Mouse (Mus musculus): Measurements from ENCODE around the gene Itih2. TPM values are rescaled to one million over a fixed set of nuclear protein-coding genes. Genes with fewer than 3 reads are reported as not detected.
A peak's percentile ranks its signal among the peaks of the same experiment; 100 is the strongest.

The Itih2 gene
- total and polyA plus RNA-seq, 2 experiments, result 409 to 677 TPM

DNA sequence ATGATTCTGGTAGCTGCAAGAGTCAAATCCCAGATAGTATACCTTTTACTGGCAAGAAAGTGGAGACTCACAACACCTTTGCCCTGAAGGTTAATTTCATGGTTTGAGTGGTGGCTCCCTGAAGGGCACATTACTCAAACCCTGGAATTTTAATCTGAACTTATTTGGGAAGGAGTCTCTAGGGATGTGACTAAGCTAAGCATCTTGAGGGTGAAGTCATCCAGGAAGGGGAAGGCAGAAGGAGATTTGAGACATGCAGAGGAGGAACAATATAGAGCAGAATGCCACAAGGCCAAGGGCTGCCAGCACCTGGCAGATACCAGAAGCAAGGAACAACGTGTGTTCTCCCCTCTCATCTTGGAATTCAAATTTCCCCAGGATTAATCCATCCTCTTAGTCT is 12.4 kb downstream of the Itih2 start:
- H3K9ac ChIP-seq (ENCODE audit: low read depth, low read length), result no peak overlapping the region
- no peaks in the 10 kb centered on the region for H3K27me3 ChIP-seq (ENCODE audit: control insufficient read depth, insufficient read depth, low read length)
- H3K36me3 ChIP-seq (ENCODE audit: control insufficient read depth, insufficient read depth, low read length), result peaks cover 86% of the 10 kb centered on the region
- no peak for TF ChIP-seq CTCF (IDR thresholded peaks at IDR 0.05; ENCODE audit: low read depth, low read length)
- TF ChIP-seq POLR2A (IDR thresholded peaks at IDR 0.05; ENCODE audit: extremely low read depth, insufficient read depth, low read length), result no peak
- peaks cover 2% of the 10 kb centered on the region; the same call in 1 of the 2 replicates for H3K4me1 ChIP-seq (ENCODE audit: control insufficient read depth, insufficient read depth, low read length)
- WGBS, result 55% methylated on average over 1 of the region's 1 CpGs
- H3K79me2 ChIP-seq (ENCODE audit: control insufficient read depth, insufficient read depth, low read length), result peaks cover 3% of the 10 kb centered on the region
- no peak overlapping the region for H3K27ac ChIP-seq (replicated peaks; ENCODE audit: insufficient read depth, low read depth, low read length)
- no peak overlapping the region for H3K4me3 ChIP-seq (ENCODE audit: insufficient read depth, low read depth, low read length)
- no peak for DNase-seq (ENCODE audit: extremely low read depth, low read depth, low spot score)

DNA sequence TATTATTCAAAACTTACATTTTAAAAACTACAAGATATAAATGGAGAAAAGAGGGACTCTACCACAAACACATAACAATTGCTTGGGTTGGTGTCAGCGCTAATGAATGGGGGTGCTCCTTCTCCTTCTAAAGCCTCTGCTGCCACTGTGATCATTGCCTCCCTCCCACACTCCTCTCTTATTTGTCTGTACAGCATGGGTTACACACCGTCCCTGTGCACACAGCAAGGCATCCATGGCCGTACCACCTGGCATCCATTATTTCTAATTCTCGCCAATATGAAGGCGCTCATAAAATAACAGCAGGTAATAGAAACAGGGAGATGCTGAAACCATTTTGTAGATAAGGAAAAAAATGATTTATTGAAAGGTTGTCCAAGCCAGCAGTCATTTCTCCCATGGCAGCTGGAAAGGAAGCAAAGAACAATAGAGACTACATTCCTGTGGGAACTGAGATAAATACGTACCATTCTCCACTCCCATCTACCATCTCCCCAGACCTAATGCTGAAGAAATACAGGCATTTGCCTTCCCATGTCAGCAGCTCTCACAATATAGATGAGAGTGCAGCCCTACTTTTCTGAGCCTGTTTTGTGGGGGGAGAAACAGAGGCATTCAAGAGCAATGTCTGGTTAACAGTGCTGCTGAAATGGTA is 22.5 kb downstream of the Itih2 start:
- no peaks in the 10 kb centered on the region for H3K4me1 ChIP-seq (ENCODE audit: control insufficient read depth, insufficient read depth, low read length)
- no peak overlapping the region for H3K27ac ChIP-seq (replicated peaks; ENCODE audit: insufficient read depth, low read depth, low read length)
- H3K4me3 ChIP-seq (ENCODE audit: insufficient read depth, low read depth, low read length), result no peak overlapping the region
- DNase-seq (ENCODE audit: extremely low read depth, low read depth, low spot score), result no peak
- no peaks in the 10 kb centered on the region; the same call in 1 of the 2 replicates for H3K79me2 ChIP-seq (ENCODE audit: control insufficient read depth, insufficient read depth, low read length)
- H3K27me3 ChIP-seq (ENCODE audit: control insufficient read depth, insufficient read depth, low read length), result no peaks in the 10 kb centered on the region
- TF ChIP-seq POLR2A (IDR thresholded peaks at IDR 0.05; ENCODE audit: extremely low read depth, insufficient read depth, low read length) (no peak), CTCF (IDR thresholded peaks at IDR 0.05; ENCODE audit: low read depth, low read length) (no peak)
- peaks cover 66% of the 10 kb centered on the region for H3K36me3 ChIP-seq (ENCODE audit: control insufficient read depth, insufficient read depth, low read length)
- H3K9ac ChIP-seq (ENCODE audit: low read depth, low read length), result no peak overlapping the region
- WGBS, result 79% methylated on average over 6 of the region's 6 CpGs

DNA sequence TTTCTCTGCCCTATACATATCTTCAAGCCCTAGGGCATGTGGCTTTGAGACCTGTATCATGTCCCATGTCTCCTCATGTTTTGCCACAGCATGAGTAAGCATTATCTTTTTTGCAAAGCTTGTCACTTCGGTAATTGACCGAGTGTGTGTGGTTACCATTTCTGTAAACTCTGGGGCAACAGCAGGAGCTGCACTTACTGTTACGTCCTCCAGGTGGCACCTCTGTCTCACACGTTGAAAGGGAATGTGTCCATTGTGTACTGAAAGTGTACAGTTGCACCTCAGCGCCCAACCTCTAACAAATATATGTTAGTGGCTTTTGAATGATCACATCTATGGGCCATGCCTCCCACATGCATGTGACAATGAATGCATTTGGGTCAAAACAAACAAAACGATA is 30.0 kb downstream of the Itih2 start:
- Histone ChIP-seq H3K27me3 (ENCODE audit: control insufficient read depth, insufficient read depth, low read length) (no peaks in the 10 kb centered on the region), H3K4me1 (ENCODE audit: control insufficient read depth, insufficient read depth, low read length) (peaks cover 9% of the 10 kb centered on the region), H3K27ac (replicated peaks; ENCODE audit: insufficient read depth, low read depth, low read length) (no peak overlapping the region), H3K9ac (ENCODE audit: low read depth, low read length) (no peak overlapping the region), H3K79me2 (ENCODE audit: control insufficient read depth, insufficient read depth, low read length) (no peaks in the 10 kb centered on the region), H3K36me3 (ENCODE audit: control insufficient read depth, insufficient read depth, low read length) (peaks cover 81% of the 10 kb centered on the region), H3K4me3 (ENCODE audit: insufficient read depth, low read depth, low read length) (no peak overlapping the region)
- TF ChIP-seq CTCF (IDR thresholded peaks at IDR 0.05; ENCODE audit: low read depth, low read length) (peak; percentile 74), POLR2A (IDR thresholded peaks at IDR 0.05; ENCODE audit: extremely low read depth, insufficient read depth, low read length) (no peak)
- WGBS, result 11% methylated on average over 6 of the region's 6 CpGs
- DNase-seq (ENCODE audit: extremely low read depth, low read depth, low spot score), result peak; percentile 63

DNA sequence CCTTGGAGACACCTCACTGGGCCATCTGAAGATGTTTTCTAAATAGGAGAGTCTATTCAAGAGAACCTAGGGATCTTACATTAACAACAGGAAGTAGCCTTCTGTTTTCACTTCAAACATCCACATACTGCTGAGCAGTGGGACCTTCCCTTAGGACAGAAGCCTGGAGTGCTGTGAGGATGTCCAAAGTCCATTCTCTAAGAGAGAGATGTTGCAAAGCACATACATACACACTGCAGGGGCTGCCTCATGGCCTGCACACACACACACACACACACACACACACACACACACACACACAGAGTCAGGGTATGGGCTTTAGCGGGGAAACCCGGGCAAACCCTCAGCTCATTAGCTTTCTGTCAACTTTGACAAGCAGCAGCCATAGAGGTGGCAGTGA is 30.7 kb downstream of the Itih2 start:
- Histone ChIP-seq H3K9ac (ENCODE audit: low read depth, low read length) (no peak overlapping the region), H3K36me3 (ENCODE audit: control insufficient read depth, insufficient read depth, low read length) (peaks cover 80% of the 10 kb centered on the region), H3K27ac (replicated peaks; ENCODE audit: insufficient read depth, low read depth, low read length) (0 out of 2 replicates have a peak overlapping the region, but pooled peaks have one; percentile 5), H3K27me3 (ENCODE audit: control insufficient read depth, insufficient read depth, low read length) (no peaks in the 10 kb centered on the region), H3K4me1 (ENCODE audit: control insufficient read depth, insufficient read depth, low read length) (peaks cover 13% of the 10 kb centered on the region), H3K79me2 (ENCODE audit: control insufficient read depth, insufficient read depth, low read length) (no peaks in the 10 kb centered on the region), H3K4me3 (ENCODE audit: insufficient read depth, low read depth, low read length) (no peak overlapping the region)
- TF ChIP-seq CTCF (IDR thresholded peaks at IDR 0.05; ENCODE audit: low read depth, low read length), result no peak
- DNase-seq (ENCODE audit: extremely low read depth, low read depth, low spot score), result no peak
- WGBS, result 58% methylated on average over 2 of the region's 2 CpGs

DNA sequence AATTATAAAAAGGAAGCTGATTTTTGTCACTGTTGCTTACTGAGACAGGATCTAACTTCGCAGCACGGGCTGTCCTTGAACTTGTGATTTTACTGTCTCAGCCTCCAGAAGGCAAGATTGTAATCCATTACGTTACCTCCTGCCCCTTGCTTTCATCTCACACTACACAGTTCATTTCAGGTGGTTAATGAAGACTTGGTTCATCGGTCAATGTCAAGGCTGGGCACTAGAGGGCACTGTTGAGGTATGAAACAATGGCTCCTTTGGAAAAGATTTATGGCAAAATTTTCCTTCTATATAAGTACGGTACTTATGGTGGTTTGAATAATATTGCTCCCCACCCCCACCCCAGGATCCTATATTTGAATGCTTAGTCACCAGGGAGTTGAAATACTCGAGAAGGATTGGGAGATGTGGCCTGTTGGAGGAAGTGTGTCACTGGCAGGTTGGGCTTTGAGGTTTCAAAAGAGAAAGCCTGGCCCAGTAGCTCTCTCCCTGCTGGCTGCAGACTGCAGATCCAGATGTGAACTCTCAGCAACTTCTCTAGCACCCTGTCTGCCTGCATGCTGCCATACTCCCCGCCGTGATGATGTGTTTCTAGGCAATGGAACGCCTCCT is 32.5 kb downstream of the Itih2 start:
- 41% methylated on average over 9 of the region's 9 CpGs for WGBS
- Histone ChIP-seq H3K9ac (ENCODE audit: low read depth, low read length) (no peak overlapping the region), H3K4me3 (ENCODE audit: insufficient read depth, low read depth, low read length) (no peak overlapping the region), H3K4me1 (ENCODE audit: control insufficient read depth, insufficient read depth, low read length) (peaks cover 21% of the 10 kb centered on the region), H3K36me3 (ENCODE audit: control insufficient read depth, insufficient read depth, low read length) (peaks cover 71% of the 10 kb centered on the region), H3K27me3 (ENCODE audit: control insufficient read depth, insufficient read depth, low read length) (no peaks in the 10 kb centered on the region), H3K79me2 (ENCODE audit: control insufficient read depth, insufficient read depth, low read length) (no peaks in the 10 kb centered on the region), H3K27ac (replicated peaks; ENCODE audit: insufficient read depth, low read depth, low read length) (no peak overlapping the region)
- TF ChIP-seq POLR2A (IDR thresholded peaks at IDR 0.05; ENCODE audit: extremely low read depth, insufficient read depth, low read length), result no peak
- peak; percentile 37; the same call in 1 of the 2 replicates for TF ChIP-seq CTCF (IDR thresholded peaks at IDR 0.05; ENCODE audit: low read depth, low read length)
- peak; percentile 42 for DNase-seq (ENCODE audit: extremely low read depth, low read depth, low spot score)
